Mouse (Mus musculus) limb, embryonic 11.5 days (tissue): Measurements from ENCODE around the gene Stim1. TPM values are rescaled to one million over a fixed set of nuclear protein-coding genes. Genes with fewer than 3 reads are reported as not detected.
A peak's percentile ranks its signal among the peaks of the same experiment; 100 is the strongest.

Experiments used
- ATAC-seq: fragments of 200-750 bp; cut with Nextera tagmentation; 2 replicates; pipeline ENCODE4 v1.8.0; 2017; ENCODE audit warnings: low read depth; ENCODE audit not compliant: insufficient number of reproducible peaks, low FRiP score, low TSS enrichment
- DNase-seq: peaks from one replicate; pipeline ENCODE4 v3.0.0-alpha.2; 2015; ENCODE audit warnings: low spot score
- H3K27ac ChIP-seq: fragments of 300-500 bp; sonication (generic); replicated peaks from 2 replicates; pipeline ENCODE4 v1.5.1; 2014; ENCODE audit warnings: low read depth, mild to moderate bottlenecking, low read length
- H3K27me3 ChIP-seq: fragments of 300-500 bp; sonication (generic); 2 replicates; pipeline ENCODE4 v1.6.1; 2014; ENCODE audit warnings: mild to moderate bottlenecking, low read length, mixed read lengths; ENCODE audit not compliant: control insufficient read depth, insufficient read depth
- H3K36me3 ChIP-seq: fragments of 300-500 bp; sonication (generic); 2 replicates; pipeline ENCODE4 v1.6.1; 2014; ENCODE audit warnings: mild to moderate bottlenecking, low read length, moderate library complexity, mixed read lengths; ENCODE audit not compliant: control insufficient read depth, insufficient read depth
- H3K4me1 ChIP-seq: fragments of 300-500 bp; sonication (generic); 2 replicates; pipeline ENCODE4 v1.6.1; 2014; ENCODE audit warnings: low read length, mixed read lengths; ENCODE audit not compliant: control insufficient read depth, insufficient read depth
- H3K4me2 ChIP-seq: fragments of 300-500 bp; sonication (generic); 2 replicates; pipeline ENCODE4 v1.6.1; 2014; ENCODE audit warnings: low read depth, mild to moderate bottlenecking, moderate library complexity; ENCODE audit not compliant: severe bottlenecking
- H3K4me3 ChIP-seq: fragments of 300-500 bp; sonication (generic); 2 replicates; pipeline ENCODE4 v1.5.1; 2014; ENCODE audit warnings: low read depth, low read length
- H3K9ac ChIP-seq: fragments of 300-500 bp; sonication (generic); 2 replicates; pipeline ENCODE4 v1.6.1; 2014; ENCODE audit warnings: mild to moderate bottlenecking, low read length
- H3K9me3 ChIP-seq: fragments of 300-500 bp; sonication (generic); 2 replicates; pipeline ENCODE4 v1.6.1; 2016; ENCODE audit warnings: low read length; ENCODE audit not compliant: control insufficient read depth
- WGBS: fragments of 180-500 bp; shearing (Covaris S2); extraction: QIAGEN DNeasy Blood & Tissue Kit; methylation state at CpG from one replicate; pipeline ENCODE4 v1.1.7; 2014; 5-methylcytosine and 5-hydroxymethylcytosine counted together
- polyA plus RNA-seq: library from polyadenylated mRNA; unstranded; fragments of >200 nt; fragmentation: Nextera tagmentation; extraction: Ambion mirVana; gene quantifications from 2 replicates; pipeline ENCODE4 v1.2.1, GENCODE M21; 2014

Gene Stim1
- polyA plus RNA-seq, 1 experiment from 2014 or later = 14.2 TPM

- Histone ChIP-seq H3K9me3 (no peaks in the 10 kb centered on the region), H3K36me3 (peaks cover 11% of the 10 kb centered on the region; the same call in 1 of the 2 replicates), H3K9ac (no peak overlapping the region), H3K27ac (no peak overlapping the region), H3K4me1 (no peaks in the 10 kb centered on the region), H3K27me3 (no peaks in the 10 kb centered on the region), H3K4me2 (no peak overlapping the region), H3K4me3 (no peak overlapping the region)
- 76% methylated on average over 4 of the region's 4 CpGs for WGBS
- DNase-seq (no peak), ATAC-seq (no peak)
These were observed 34.5 kb upstream of the Stim1 start for GRCm38 (mm10) chr7:102233059-102233458.

GRCm38 (mm10) chr7:102238686-102239286, 28.8 kb upstream of the Stim1 start:
- Histone ChIP-seq H3K36me3 (peaks cover 31% of the 10 kb centered on the region), H3K4me3 (no peak overlapping the region), H3K4me2 (no peak overlapping the region), H3K9ac (no peak overlapping the region), H3K27ac (no peak overlapping the region), H3K4me1 (no peaks in the 10 kb centered on the region), H3K9me3 (no peaks in the 10 kb centered on the region), H3K27me3 (no peaks in the 10 kb centered on the region)
- DNase-seq = no peak
- 85% methylated on average over 8 of the region's 8 CpGs for WGBS
- no peak for ATAC-seq

GRCm38 (mm10) chr7:102239591-102239990, 28.0 kb upstream of the Stim1 start:
- no peaks in the 10 kb centered on the region for H3K27me3 ChIP-seq
- ATAC-seq = no peak

DNA sequence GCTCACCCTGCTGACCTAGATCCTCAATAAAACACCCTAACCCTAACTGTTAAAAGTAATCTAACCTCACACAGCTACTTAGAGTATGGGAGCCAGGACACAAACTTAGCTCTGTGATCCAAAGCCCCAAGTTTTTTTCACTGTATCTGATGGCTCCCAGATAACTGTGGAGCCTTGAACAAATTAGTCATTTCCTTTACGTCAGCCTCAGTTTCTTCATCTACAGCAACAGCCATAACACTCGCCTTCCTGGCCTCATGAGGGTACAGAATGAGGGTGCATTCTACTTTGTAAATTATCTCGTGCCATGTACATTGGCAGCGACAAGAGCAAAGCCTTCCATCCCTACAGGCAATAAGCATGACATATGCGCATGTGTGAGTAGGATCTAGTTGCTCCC, 25.2 kb upstream of the Stim1 start:
- Histone ChIP-seq H3K27me3 (no peaks in the 10 kb centered on the region), H3K9me3 (no peaks in the 10 kb centered on the region), H3K4me1 (peaks cover 15% of the 10 kb centered on the region), H3K9ac (no peak overlapping the region), H3K4me3 (no peak overlapping the region), H3K27ac (no peak overlapping the region), H3K36me3 (peaks cover 26% of the 10 kb centered on the region), H3K4me2 (no peak overlapping the region)
- no peak for ATAC-seq
- DNase-seq = no peak
- 89% methylated on average over 5 of the region's 5 CpGs for whole genome bisulfite sequencing

More at GRCm38 (mm10) chr7:102239591-102239990, 28.0 kb upstream of the Stim1 start:
- H3K4me2 ChIP-seq = no peak overlapping the region
- 92% methylated on average over 16 of the region's 16 CpGs for WGBS
- no peak overlapping the region for H3K9ac ChIP-seq
- no peak for DNase-seq
- H3K27ac ChIP-seq = no peak overlapping the region
- no peak overlapping the region for H3K4me3 ChIP-seq
- H3K36me3 ChIP-seq = peaks cover 31% of the 10 kb centered on the region
- H3K9me3 ChIP-seq = no peaks in the 10 kb centered on the region
- H3K4me1 ChIP-seq = no peaks in the 10 kb centered on the region

DNA sequence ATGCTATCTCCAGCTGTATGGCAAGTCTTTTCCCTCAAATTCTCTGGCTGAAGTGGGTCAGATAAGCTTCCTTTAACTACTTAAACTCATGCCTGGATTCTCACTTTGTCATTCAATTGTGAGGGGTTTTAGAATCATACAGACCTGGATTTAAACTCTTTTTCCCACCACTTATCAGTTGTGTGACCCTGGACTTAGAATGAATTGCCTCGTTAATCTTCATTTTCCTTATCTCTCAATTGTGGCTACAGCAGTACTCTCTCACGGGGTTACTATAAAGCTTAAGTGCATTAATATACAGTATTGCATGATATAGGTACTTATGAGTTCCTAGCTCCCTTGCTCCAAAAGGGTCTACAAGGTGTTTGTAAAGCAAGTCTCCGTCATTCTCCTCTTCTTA, 24.7 kb upstream of the Stim1 start:
- 84% methylated on average over 3 of the region's 3 CpGs for WGBS
- Histone ChIP-seq H3K4me3 (no peak overlapping the region), H3K9ac (no peak overlapping the region), H3K4me1 (peaks cover 21% of the 10 kb centered on the region), H3K36me3 (peaks cover 23% of the 10 kb centered on the region), H3K27me3 (no peaks in the 10 kb centered on the region), H3K9me3 (no peaks in the 10 kb centered on the region), H3K4me2 (no peak overlapping the region), H3K27ac (no peak overlapping the region)
- ATAC-seq (no peak), DNase-seq (no peak)

- Histone ChIP-seq H3K36me3 (peaks cover 18% of the 10 kb centered on the region), H3K9me3 (no peaks in the 10 kb centered on the region), H3K9ac (no peak overlapping the region), H3K4me1 (peaks cover 27% of the 10 kb centered on the region), H3K27ac (no peak overlapping the region), H3K27me3 (no peaks in the 10 kb centered on the region), H3K4me3 (no peak overlapping the region), H3K4me2 (no peak overlapping the region)
- ATAC-seq = no peak
- DNase-seq = no peak
- WGBS = 83% methylated on average over 2 of the region's 2 CpGs
These were observed 23.7 kb upstream of the Stim1 start for GRCm38 (mm10) chr7:102243870-102244269.

DNA sequence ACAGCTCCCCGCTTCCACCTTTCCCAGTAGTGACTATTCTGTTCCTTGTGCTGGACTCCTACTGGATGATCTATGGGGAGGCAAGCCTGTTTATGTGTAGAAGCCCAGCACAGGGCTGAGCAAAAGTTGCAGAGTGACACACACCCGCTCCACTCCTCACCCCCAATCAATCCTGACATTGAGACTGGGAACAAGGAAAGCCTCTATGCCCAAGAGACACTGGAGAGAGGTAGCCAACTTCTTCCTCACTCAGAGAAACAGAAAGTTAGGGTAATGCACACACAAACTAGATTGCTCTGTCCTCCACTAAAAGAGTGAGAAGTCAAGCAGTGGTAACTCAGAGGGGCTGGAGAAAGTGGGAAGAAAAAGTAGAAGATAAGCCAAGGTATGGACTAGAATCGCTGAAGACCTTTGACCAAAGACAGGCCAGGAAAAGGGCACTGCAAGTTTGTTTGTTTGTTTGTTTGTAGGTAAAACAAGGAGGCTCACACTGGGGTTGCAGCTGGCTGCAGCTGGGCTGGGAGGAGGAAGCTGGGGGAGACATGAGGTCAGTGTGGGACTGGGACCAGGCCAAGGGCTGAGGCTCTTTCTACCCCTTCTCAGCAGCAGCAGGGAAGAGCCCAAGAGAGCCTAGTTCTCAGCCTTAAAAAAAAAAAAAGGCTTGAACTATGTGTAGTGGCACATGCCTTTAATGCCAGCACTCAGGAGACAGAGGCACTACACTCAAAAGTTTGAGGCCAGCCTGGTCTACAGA, 22.6 kb upstream of the Stim1 start:
- Histone ChIP-seq H3K4me1 (peaks cover 30% of the 10 kb centered on the region), H3K4me2 (no peak overlapping the region), H3K36me3 (peaks cover 8% of the 10 kb centered on the region), H3K9ac (no peak overlapping the region), H3K9me3 (no peaks in the 10 kb centered on the region), H3K27ac (no peak overlapping the region), H3K27me3 (no peaks in the 10 kb centered on the region), H3K4me3 (no peak overlapping the region)
- 84% methylated on average over 3 of the region's 3 CpGs for WGBS
- ATAC-seq (no peak), DNase-seq (no peak)

GRCm38 (mm10) chr7:102245775-102246174, 21.8 kb upstream of the Stim1 start:
- no peak for DNase-seq
- H3K4me3 ChIP-seq = no peak overlapping the region
- H3K4me2 ChIP-seq = no peak overlapping the region
- H3K9me3 ChIP-seq = no peaks in the 10 kb centered on the region
- peak overlapping the region; percentile 12; the same call in 1 of the 2 replicates for H3K9ac ChIP-seq
- WGBS = 16% methylated on average over 1 of the region's 1 CpGs
- ATAC-seq = no peak
- peaks cover 5% of the 10 kb centered on the region; the same call in 1 of the 2 replicates for H3K36me3 ChIP-seq
- no peaks in the 10 kb centered on the region for H3K27me3 ChIP-seq
- H3K27ac ChIP-seq = no peak overlapping the region
- H3K4me1 ChIP-seq = peaks cover 30% of the 10 kb centered on the region
